Mouse (Mus musculus) layer of hippocampus, postnatal 10 days (tissue): Measurements from ENCODE around the gene Zmym6. TPM values are rescaled to one million over a fixed set of nuclear protein-coding genes. Genes with fewer than 3 reads are reported as not detected.

ENCODE experiments used
- DNase-seq, 2 experiments: peaks; one replicate each; pipeline ENCODE4 v3.0.0; 2021; ENCODE audit warnings: low spot score in 2 of 2
- total RNA-seq, 2 experiments: library from RNA; stranded (reverse); gene quantifications; 2 replicates each; pipeline ENCODE4 v1.2.3; 2021

Zmym6 gene
- total RNA-seq, 2 experiments from 2014 or later, result 30.5 to 31.8 TPM

GRCm38 (mm10) chr4:127123391-127123790, 46.2 kb downstream of the Zmym6 start, which contains the start of gene Tmem35b:
TSS of gene Tmem35b (plus strand) at chr4:127123691.
- no peak for DNase-seq

GRCm38 (mm10) chr4:127124331-127124730, 47.1 kb downstream of the Zmym6 start:
- no peak for DNase-seq

GRCm38 (mm10) chr4:127125834-127126463, 48.8 kb downstream of the Zmym6 start:
- peak; percentile 65 to 71 for DNase-seq

DNA sequence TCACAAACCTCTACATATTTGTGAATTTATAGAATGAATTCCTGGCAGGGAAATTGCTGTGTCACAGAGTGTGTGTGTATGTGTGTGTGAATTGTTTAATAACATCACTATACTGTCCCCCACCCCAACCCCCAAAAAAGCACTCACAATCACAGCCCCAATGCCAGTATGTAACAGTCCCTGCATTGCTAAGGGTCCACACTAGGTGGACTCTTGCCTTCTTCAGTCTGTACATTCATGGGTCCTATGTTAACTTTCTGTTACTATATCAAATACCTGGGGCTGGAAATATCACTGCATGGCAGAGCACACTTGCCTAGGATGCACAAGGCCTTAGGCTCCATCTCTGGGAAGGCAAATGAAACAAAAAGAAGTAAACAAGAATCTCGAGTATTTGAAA, 57.5 kb downstream of the Zmym6 start:
- DNase-seq, result no peak

GRCm38 (mm10) chr4:127137591-127137990, 60.4 kb downstream of the Zmym6 start:
- no peak for DNase-seq

DNA sequence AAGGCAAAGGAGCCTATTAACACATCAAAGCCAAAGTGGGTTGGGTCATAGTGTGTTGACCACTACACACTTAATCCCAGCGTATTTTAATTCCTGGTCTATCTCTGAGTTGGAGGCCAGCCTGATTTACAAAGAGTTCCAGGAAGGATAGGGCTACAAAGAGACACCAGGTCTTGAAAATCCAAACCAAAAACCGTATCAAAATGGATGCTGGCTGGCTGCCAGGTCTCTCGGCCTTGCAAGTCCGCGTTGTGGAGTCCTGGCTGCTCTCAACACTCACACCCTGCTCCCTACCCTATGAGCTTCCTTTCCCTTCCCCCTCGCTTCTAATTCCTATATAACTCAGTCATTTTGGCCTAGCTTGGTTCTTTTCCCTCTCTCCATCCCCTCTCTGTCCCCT, 61.3 kb downstream of the Zmym6 start:
- DNase-seq, result no peak

- no peak for DNase-seq
Measured at GRCm38 (mm10) chr4:127150031-127150430, 72.8 kb downstream of the Zmym6 start.

DNA sequence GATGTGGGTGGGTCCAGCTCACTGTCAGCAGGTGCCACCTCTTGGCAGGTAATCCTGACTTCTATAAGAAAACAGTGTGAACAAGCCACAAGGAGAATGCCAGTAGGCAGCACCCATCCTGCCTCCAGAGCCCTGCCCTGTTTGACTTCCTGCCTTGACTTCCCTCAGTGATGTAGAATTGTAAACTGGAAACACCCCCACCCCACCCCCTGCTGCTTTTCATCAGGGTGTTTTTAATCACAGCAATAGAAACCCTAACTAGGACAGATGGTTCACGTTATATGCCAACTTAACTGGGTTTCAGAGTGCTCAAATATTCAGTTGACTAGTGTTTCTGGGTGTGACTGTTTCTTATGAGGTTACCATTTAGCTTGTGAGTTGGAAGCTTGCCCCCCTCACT, 76.2 kb downstream of the Zmym6 start:
- DNase-seq, result no peak

DNA sequence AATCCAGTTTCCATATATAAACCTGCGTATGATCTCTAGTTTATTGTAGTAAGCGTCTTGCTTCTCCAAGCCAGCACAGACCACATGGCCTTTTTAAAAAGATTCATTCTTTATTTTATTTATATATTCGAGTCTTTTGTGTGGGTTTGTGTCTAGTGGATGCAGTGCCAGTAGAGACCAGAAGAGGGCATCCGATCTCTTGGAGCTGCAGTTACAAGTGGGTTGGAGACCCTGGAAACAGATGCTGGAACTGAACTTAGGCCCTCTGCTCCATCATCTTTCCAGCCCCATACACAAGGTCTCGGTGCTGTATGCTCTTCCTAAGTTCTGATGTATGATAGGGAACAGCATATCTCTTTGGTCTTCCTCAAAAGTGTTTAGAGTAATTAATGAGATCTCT, 78.6 kb downstream of the Zmym6 start:
- DNase-seq, result no peak

DNA sequence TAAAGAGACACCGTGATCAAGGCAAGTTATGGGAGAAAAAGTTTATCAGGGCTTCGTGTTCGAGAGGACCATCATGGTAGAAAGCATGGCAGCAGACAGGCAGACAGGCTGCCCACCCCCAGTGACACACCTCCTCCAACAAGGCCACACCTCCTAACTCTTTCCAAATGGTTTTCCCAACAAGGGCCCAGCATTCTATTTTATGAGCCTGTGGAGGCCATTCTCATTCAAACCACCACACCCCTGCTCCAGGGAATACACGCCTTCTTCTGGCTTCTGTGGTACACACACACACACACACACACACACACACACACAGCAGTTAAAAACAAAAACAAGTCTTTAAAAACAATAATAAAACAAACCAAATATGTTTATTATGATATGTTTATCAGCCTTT, 80.6 kb downstream of the Zmym6 start:
- DNase-seq, result no peak

GRCm38 (mm10) chr4:127163926-127164325, 86.7 kb downstream of the Zmym6 start:
- no peak for DNase-seq

DNA sequence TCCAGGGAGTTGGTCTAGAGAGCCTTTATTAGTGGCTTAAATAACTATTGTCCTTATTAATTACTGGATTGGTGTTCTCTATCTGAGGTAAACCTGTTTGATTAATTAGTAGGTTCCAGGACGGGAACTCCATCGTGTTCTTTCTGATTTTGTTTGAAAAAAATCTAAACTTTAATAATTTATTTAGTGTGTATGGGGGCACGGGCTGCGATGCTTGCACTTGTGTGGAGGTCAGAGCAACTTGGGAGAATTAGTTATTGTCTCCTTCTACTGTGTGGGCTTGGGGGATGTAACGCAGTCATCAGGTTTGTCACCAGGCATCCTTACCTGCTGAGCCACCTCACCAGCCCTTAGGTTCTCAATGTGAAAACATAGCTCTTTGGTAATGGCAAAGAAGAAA, 89.9 kb downstream of the Zmym6 start:
- DNase-seq, result no peak

GRCm38 (mm10) chr4:127167731-127168130, 90.5 kb downstream of the Zmym6 start:
- DNase-seq, result no peak

- DNase-seq, result peak; percentile 66 to 75
Measured at GRCm38 (mm10) chr4:127168211-127168913, 91.2 kb downstream of the Zmym6 start.

GRCm38 (mm10) chr4:127168914-127169345, 91.7 kb downstream of the Zmym6 start, which contains the start of gene Dlgap3:
TSS of gene Dlgap3 (plus strand) at chr4:127169204.
- peak; percentile 53 to 67 for DNase-seq

- peak in 1 of 2 experiments; percentile 46 for DNase-seq
Measured at GRCm38 (mm10) chr4:127169346-127170221, 92.4 kb downstream of the Zmym6 start.

DNA sequence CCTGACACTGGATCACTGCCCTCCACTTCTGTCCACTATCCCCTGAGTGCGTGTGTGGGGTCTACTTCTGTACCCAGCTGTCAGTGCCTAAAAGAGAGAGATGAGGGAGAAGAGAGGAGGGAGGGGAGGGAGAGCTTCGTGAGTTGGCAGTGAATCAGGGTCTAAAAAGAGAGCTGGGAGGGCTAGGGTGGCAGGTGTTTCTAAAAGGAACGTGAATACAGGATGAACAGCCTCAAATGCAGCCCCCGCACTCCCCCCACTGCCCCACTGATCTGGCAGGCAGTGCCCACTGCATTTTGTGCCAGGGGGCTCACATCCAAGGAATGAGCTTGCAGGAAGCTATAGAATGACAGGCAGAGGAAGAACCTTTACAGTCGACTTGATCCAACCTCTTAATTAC, 93.7 kb downstream of the Zmym6 start:
- no peak for DNase-seq

DNA sequence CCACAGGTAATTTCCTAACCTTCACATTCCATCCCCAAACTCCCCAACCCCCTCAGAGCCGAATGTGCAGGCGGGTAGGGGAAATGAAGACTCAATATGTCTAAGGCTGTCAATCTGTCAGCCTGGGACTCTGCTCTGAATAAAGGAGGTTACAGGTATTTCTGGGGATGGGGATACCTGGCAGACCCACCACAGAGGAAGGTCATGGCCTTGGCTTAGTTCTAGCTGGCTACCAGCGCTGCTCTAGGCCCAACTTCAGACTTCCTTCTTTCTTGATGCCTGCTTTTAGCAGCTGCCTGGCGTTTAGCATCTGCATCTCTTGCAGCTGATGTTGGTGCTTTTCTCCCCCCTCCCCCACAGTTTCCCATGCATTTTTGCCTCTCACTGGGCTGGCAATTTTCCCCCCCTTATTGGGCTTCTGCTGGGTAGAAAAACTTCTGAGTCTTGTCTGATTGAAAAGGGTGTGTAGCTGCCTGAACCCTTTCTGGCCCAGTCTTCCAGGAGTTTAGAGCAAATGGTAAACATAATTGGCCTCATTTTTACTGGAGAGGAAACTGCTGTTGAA, 94.2 kb downstream of the Zmym6 start:
- no peak for DNase-seq

- no peak for DNase-seq
Measured at GRCm38 (mm10) chr4:127172119-127172518, 94.9 kb downstream of the Zmym6 start.

- no peak for DNase-seq
Measured at GRCm38 (mm10) chr4:127172614-127173013, 95.4 kb downstream of the Zmym6 start.

DNA sequence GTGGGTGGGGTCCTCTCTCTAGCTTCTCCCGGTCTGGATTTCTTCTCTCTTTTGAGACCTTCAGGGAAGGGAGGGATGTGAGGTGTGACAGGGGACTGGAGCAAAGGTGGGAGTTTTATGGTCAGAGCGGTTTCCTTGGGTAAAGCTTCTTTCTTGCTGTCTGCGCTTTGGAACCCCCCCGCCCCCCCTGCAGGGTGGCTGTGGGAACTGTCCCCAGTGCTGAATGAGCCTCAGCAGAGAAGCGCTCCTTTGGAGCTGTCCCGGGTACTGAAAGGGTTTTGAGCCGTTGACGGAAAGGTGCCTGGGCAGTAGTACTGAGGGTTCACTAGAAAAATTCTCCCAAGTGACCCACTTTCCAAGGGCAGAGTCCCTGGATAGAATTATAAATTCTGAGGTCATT, 96.3 kb downstream of the Zmym6 start:
- DNase-seq, result peak; percentile 49 to 68
